Mouse (Mus musculus): Measurements from ENCODE around the gene Sox2.

Sox2 gene

GRCm38 (mm10) chr3:34659861-34660260 is 9.7 kb downstream of the Sox2 start:
- no peak for DNase-seq (ENCODE audit: low read depth, low spot score)

- no peak for DNase-seq (ENCODE audit: low read depth, low spot score)
These were observed 10.5 kb downstream of the Sox2 start for GRCm38 (mm10) chr3:34660542-34661290.

- DNase-seq (ENCODE audit: low read depth, low spot score): no peak
These were observed 11.3 kb downstream of the Sox2 start for GRCm38 (mm10) chr3:34661341-34662007.

- DNase-seq (ENCODE audit: low read depth, low spot score): no peak
These were observed 12.0 kb downstream of the Sox2 start for GRCm38 (mm10) chr3:34662008-34662711.

- no peak for DNase-seq (ENCODE audit: low read depth, low spot score)
These were observed 12.8 kb downstream of the Sox2 start for GRCm38 (mm10) chr3:34662712-34663655.

GRCm38 (mm10) chr3:34663701-34664635 is 13.8 kb downstream of the Sox2 start:
- DNase-seq (ENCODE audit: low read depth, low spot score): no peak

- no peak for DNase-seq (ENCODE audit: low read depth, low spot score)
These were observed 14.7 kb downstream of the Sox2 start for GRCm38 (mm10) chr3:34664636-34665531.

GRCm38 (mm10) chr3:34665751-34666665 is 15.8 kb downstream of the Sox2 start:
- DNase-seq (ENCODE audit: low read depth, low spot score): no peak

GRCm38 (mm10) chr3:34667180-34667579 is 17.0 kb downstream of the Sox2 start:
- DNase-seq (ENCODE audit: low read depth, low spot score): no peak

GRCm38 (mm10) chr3:34667881-34668817 is 17.9 kb downstream of the Sox2 start:
- no peak for DNase-seq (ENCODE audit: low read depth, low spot score)

- DNase-seq (ENCODE audit: low read depth, low spot score): no peak
These were observed 20.9 kb downstream of the Sox2 start for GRCm38 (mm10) chr3:34671024-34671660.

GRCm38 (mm10) chr3:34678840-34679239 is 28.6 kb downstream of the Sox2 start:
- DNase-seq (ENCODE audit: low read depth, low spot score): no peak

- DNase-seq (ENCODE audit: low read depth, low spot score): no peak
These were observed 29.2 kb downstream of the Sox2 start for GRCm38 (mm10) chr3:34679439-34679838.

- no peak for DNase-seq (ENCODE audit: low read depth, low spot score)
These were observed 29.7 kb downstream of the Sox2 start for GRCm38 (mm10) chr3:34679921-34680320.

GRCm38 (mm10) chr3:34688072-34688471 is 37.9 kb downstream of the Sox2 start:
- DNase-seq (ENCODE audit: low read depth, low spot score): no peak

- no peak for DNase-seq (ENCODE audit: low read depth, low spot score)
These were observed 41.6 kb downstream of the Sox2 start for GRCm38 (mm10) chr3:34691703-34692393.

Data from retina, adult 2 months (tissue).